Mouse (Mus musculus): Measurements from ENCODE around the gene Aanat. TPM values are rescaled to one million over a fixed set of nuclear protein-coding genes. Genes with fewer than 3 reads are reported as not detected.

Gene Aanat
- polyA plus RNA-seq, 1 experiment from 2014 or later: not detected

GRCm38 (mm10) chr11:116619561-116619960, 33.3 kb downstream of the Aanat start:
- WGBS: 57% methylated on average over 8 of the region's 8 CpGs
- ATAC-seq (ENCODE audit: low FRiP score, low TSS enrichment): no peak
- Histone ChIP-seq H3K4me3 (ENCODE audit: low read depth, low read length) (no peak overlapping the region), H3K9me3 (ENCODE audit: control insufficient read depth, low read length) (no peaks in the 10 kb centered on the region), H3K4me1 (replicated peaks; ENCODE audit: control insufficient read depth, insufficient read depth) (peaks cover 16% of the 10 kb centered on the region), H3K27ac (replicated peaks) (no peak overlapping the region), H3K4me2 (replicated peaks; ENCODE audit: low read depth) (no peak overlapping the region), H3K36me3 (ENCODE audit: control insufficient read depth, insufficient read depth, low read length) (no peaks in the 10 kb centered on the region), H3K9ac (ENCODE audit: low read length) (no peak overlapping the region), H3K27me3 (ENCODE audit: control insufficient read depth, insufficient read depth, low read length) (no peaks in the 10 kb centered on the region)
- TF ChIP-seq EP300 (optimal IDR thresholded peaks at IDR 0.05) (no peak), CTCF (IDR thresholded peaks at IDR 0.05; ENCODE audit: low read depth) (no peak)
- no peak for DNase-seq (ENCODE audit: low spot score)

GRCm38 (mm10) chr11:116620073-116620472, 33.8 kb downstream of the Aanat start:
- no peak for ATAC-seq (ENCODE audit: low FRiP score, low TSS enrichment)
- no peak overlapping the region for H3K4me3 ChIP-seq (ENCODE audit: low read depth, low read length)
- H3K9ac ChIP-seq (ENCODE audit: low read length): no peak overlapping the region
- H3K4me1 ChIP-seq (replicated peaks; ENCODE audit: control insufficient read depth, insufficient read depth): peaks cover 17% of the 10 kb centered on the region
- H3K36me3 ChIP-seq (ENCODE audit: control insufficient read depth, insufficient read depth, low read length): no peaks in the 10 kb centered on the region
- no peak for DNase-seq (ENCODE audit: low spot score)
- no peak overlapping the region for H3K4me2 ChIP-seq (replicated peaks; ENCODE audit: low read depth)
- H3K27me3 ChIP-seq (ENCODE audit: control insufficient read depth, insufficient read depth, low read length): no peaks in the 10 kb centered on the region
- H3K27ac ChIP-seq (replicated peaks): no peak overlapping the region
- TF ChIP-seq EP300 (optimal IDR thresholded peaks at IDR 0.05): no peak
- TF ChIP-seq CTCF (IDR thresholded peaks at IDR 0.05; ENCODE audit: low read depth): no peak
- no peaks in the 10 kb centered on the region for H3K9me3 ChIP-seq (ENCODE audit: control insufficient read depth, low read length)
- 40% methylated on average over 9 of the region's 9 CpGs for WGBS

- Histone ChIP-seq H3K4me1 (replicated peaks; ENCODE audit: control insufficient read depth, insufficient read depth) (peaks cover 17% of the 10 kb centered on the region), H3K27me3 (ENCODE audit: control insufficient read depth, insufficient read depth, low read length) (no peaks in the 10 kb centered on the region), H3K9me3 (ENCODE audit: control insufficient read depth, low read length) (no peaks in the 10 kb centered on the region), H3K36me3 (ENCODE audit: control insufficient read depth, insufficient read depth, low read length) (no peaks in the 10 kb centered on the region), H3K4me2 (replicated peaks; ENCODE audit: low read depth) (0 out of 2 replicates have a peak overlapping the region, but pooled peaks have one; percentile 17), H3K27ac (replicated peaks) (peak overlapping the region; percentile 45), H3K4me3 (ENCODE audit: low read depth, low read length) (no peak overlapping the region), H3K9ac (ENCODE audit: low read length) (no peak overlapping the region)
- WGBS: 80% methylated on average over 10 of the region's 10 CpGs
- DNase-seq (ENCODE audit: low spot score) (no peak), ATAC-seq (ENCODE audit: low FRiP score, low TSS enrichment) (no peak)
- no peak for TF ChIP-seq CTCF (IDR thresholded peaks at IDR 0.05; ENCODE audit: low read depth)
- no peak for TF ChIP-seq EP300 (optimal IDR thresholded peaks at IDR 0.05)
Observed at GRCm38 (mm10) chr11:116620559-116621253, 34.5 kb downstream of the Aanat start.

GRCm38 (mm10) chr11:116621258-116621704, 35.0 kb downstream of the Aanat start:
- Histone ChIP-seq H3K4me2 (replicated peaks; ENCODE audit: low read depth) (0 out of 2 replicates have a peak overlapping the region, but pooled peaks have one; percentile 17), H3K27ac (replicated peaks) (peak overlapping the region; percentile 45), H3K27me3 (ENCODE audit: control insufficient read depth, insufficient read depth, low read length) (no peaks in the 10 kb centered on the region), H3K4me1 (replicated peaks; ENCODE audit: control insufficient read depth, insufficient read depth) (peaks cover 17% of the 10 kb centered on the region), H3K9me3 (ENCODE audit: control insufficient read depth, low read length) (no peaks in the 10 kb centered on the region), H3K4me3 (ENCODE audit: low read depth, low read length) (no peak overlapping the region), H3K36me3 (ENCODE audit: control insufficient read depth, insufficient read depth, low read length) (no peaks in the 10 kb centered on the region), H3K9ac (ENCODE audit: low read length) (no peak overlapping the region)
- DNase-seq (ENCODE audit: low spot score) (peak; percentile 47), ATAC-seq (ENCODE audit: low FRiP score, low TSS enrichment) (peak; percentile 56)
- WGBS: 19% methylated on average over 6 of the region's 6 CpGs
- no peak for TF ChIP-seq CTCF (IDR thresholded peaks at IDR 0.05; ENCODE audit: low read depth)
- TF ChIP-seq EP300 (optimal IDR thresholded peaks at IDR 0.05): no peak

- no peaks in the 10 kb centered on the region for H3K36me3 ChIP-seq (ENCODE audit: control insufficient read depth, insufficient read depth, low read length)
- TF ChIP-seq CTCF (IDR thresholded peaks at IDR 0.05; ENCODE audit: low read depth): peak; percentile 25
- TF ChIP-seq EP300 (optimal IDR thresholded peaks at IDR 0.05): no peak
- peaks cover 13% of the 10 kb centered on the region for H3K4me1 ChIP-seq (replicated peaks; ENCODE audit: control insufficient read depth, insufficient read depth)
- DNase-seq (ENCODE audit: low spot score): peak; percentile 62
- no peaks in the 10 kb centered on the region for H3K9me3 ChIP-seq (ENCODE audit: control insufficient read depth, low read length)
- ATAC-seq (ENCODE audit: low FRiP score, low TSS enrichment): peak; percentile 36; the same call in 1 of the 2 replicates
- no peaks in the 10 kb centered on the region for H3K27me3 ChIP-seq (ENCODE audit: control insufficient read depth, insufficient read depth, low read length)
- H3K4me2 ChIP-seq (replicated peaks; ENCODE audit: low read depth): peak overlapping the region; percentile 94
- WGBS: 7% methylated on average over 40 of the region's 40 CpGs
- H3K4me3 ChIP-seq (ENCODE audit: low read depth, low read length): peak overlapping the region; percentile 67
- peak overlapping the region; percentile 77 for H3K9ac ChIP-seq (ENCODE audit: low read length)
- H3K27ac ChIP-seq (replicated peaks): peak overlapping the region; percentile 86
Observed at GRCm38 (mm10) chr11:116623281-116624124, 37.3 kb downstream of the Aanat start.

Data from stomach, postnatal 0 days (tissue).